Mouse (Mus musculus) liver, embryonic 11.5 days (tissue): ENCODE data around the gene Tmem94. TPM values are rescaled to one million over a fixed set of nuclear protein-coding genes. Genes with fewer than 3 reads are reported as not detected.
"Not testable (repeated sequence)": the region's sequence is repeated elsewhere in the genome, so short reads cannot be mapped to it uniquely, and the experiment has no call there.

ENCODE experiments used
- ATAC-seq: fragments of 200-750 bp; cut with Nextera tagmentation; replicated peaks from 2 replicates; pipeline ENCODE4 v1.8.0; 2017; ENCODE audit warnings: moderate number of reproducible peaks, mild to moderate bottlenecking, moderate TSS enrichment, moderate library complexity; ENCODE audit not compliant: low FRiP score
- DNase-seq: peaks from one replicate; pipeline ENCODE4 v3.0.0-alpha.2; 2017; ENCODE audit warnings: low spot score
- H3K27ac ChIP-seq: fragments of 300-500 bp; sonication (generic); 2 replicates; pipeline ENCODE4 v1.5.1; 2014; ENCODE audit warnings: mild to moderate bottlenecking, low read depth, low read length, control low read depth
- H3K27me3 ChIP-seq: fragments of 300-500 bp; sonication (generic); replicated peaks from 2 replicates; pipeline ENCODE4 v1.6.1; 2014; ENCODE audit warnings: low read length, mixed read lengths; ENCODE audit not compliant: control insufficient read depth, insufficient read depth
- H3K36me3 ChIP-seq: fragments of 300-500 bp; sonication (generic); 2 replicates; pipeline ENCODE4 v1.6.1; 2014; ENCODE audit warnings: mild to moderate bottlenecking, low read length, moderate library complexity, mixed read lengths; ENCODE audit not compliant: control insufficient read depth, insufficient read depth
- H3K4me1 ChIP-seq: fragments of 300-500 bp; sonication (generic); replicated peaks from 2 replicates; pipeline ENCODE4 v1.6.1; 2014; ENCODE audit warnings: low read length, mixed read lengths; ENCODE audit not compliant: control insufficient read depth, insufficient read depth
- H3K4me2 ChIP-seq: fragments of 300-500 bp; sonication (generic); 2 replicates; pipeline ENCODE4 v1.6.1; 2014; ENCODE audit warnings: mild to moderate bottlenecking, control low read depth, moderate library complexity
- H3K4me3 ChIP-seq: fragments of 300-500 bp; sonication (generic); 2 replicates; pipeline ENCODE4 v1.5.1; 2014; ENCODE audit warnings: low read depth, low read length, control low read depth
- H3K9ac ChIP-seq: fragments of 300-500 bp; sonication (generic); 2 replicates; pipeline ENCODE4 v1.6.1; 2014; ENCODE audit warnings: low read depth, low read length, control low read depth
- H3K9me3 ChIP-seq: fragments of 300-500 bp; sonication (generic); 2 replicates; pipeline ENCODE4 v1.6.1; 2016; ENCODE audit warnings: low read length, inconsistent platforms, mixed read lengths; ENCODE audit not compliant: control insufficient read depth
- WGBS: fragments of 180-500 bp; shearing (Covaris S2); extraction: QIAGEN DNeasy Blood & Tissue Kit; methylation state at CpG from one replicate; pipeline ENCODE4 v1.1.7; 2014; 5-methylcytosine and 5-hydroxymethylcytosine counted together
- polyA plus RNA-seq: library from polyadenylated mRNA; unstranded; fragments of >200 nt; fragmentation: Nextera tagmentation; extraction: Ambion mirVana; gene quantifications from 2 replicates; pipeline ENCODE4 v1.2.1, GENCODE M21; 2014

Gene Tmem94
- polyA plus RNA-seq, 1 experiment from 2014 or later: 14.4 TPM

GRCm38 (mm10) chr11:115752653-115753052 lies 12.6 kb upstream of the Tmem94 start:
- WGBS: 82% methylated on average over 7 of the region's 7 CpGs
- DNase-seq (no peak), ATAC-seq (no peak)
- no peak overlapping the region for H3K4me3 ChIP-seq
- no peak overlapping the region for H3K4me2 ChIP-seq
- H3K4me1 ChIP-seq: no peaks in the 10 kb centered on the region
- H3K27me3 ChIP-seq: no peaks in the 10 kb centered on the region
- no peak overlapping the region for H3K9ac ChIP-seq
- H3K9me3 ChIP-seq: no peaks in the 10 kb centered on the region
- H3K36me3 ChIP-seq: no peaks in the 10 kb centered on the region
- H3K27ac ChIP-seq: no peak overlapping the region

- no peaks in the 10 kb centered on the region for H3K4me1 ChIP-seq
- no peak overlapping the region for H3K4me3 ChIP-seq
- DNase-seq (no peak), ATAC-seq (no peak)
- no peaks in the 10 kb centered on the region for H3K9me3 ChIP-seq
- H3K9ac ChIP-seq: no peak overlapping the region
- H3K4me2 ChIP-seq: no peak overlapping the region
- H3K27me3 ChIP-seq: no peaks in the 10 kb centered on the region
- no peaks in the 10 kb centered on the region for H3K36me3 ChIP-seq
- 73% methylated on average over 4 of the region's 4 CpGs for WGBS
- H3K27ac ChIP-seq: no peak overlapping the region
Measured at GRCm38 (mm10) chr11:115753485-115753884, 11.7 kb upstream of the Tmem94 start.

- H3K27me3 ChIP-seq, H3K9me3 ChIP-seq, H3K4me1 ChIP-seq, H3K27ac ChIP-seq, H3K4me2 ChIP-seq, ATAC-seq, H3K4me3 ChIP-seq, H3K9ac ChIP-seq, DNase-seq, H3K36me3 ChIP-seq: not testable (repeated sequence)
- WGBS: 91% methylated on average over 7 of the region's 7 CpGs
Measured at GRCm38 (mm10) chr11:115762176-115762575, 3.1 kb upstream of the Tmem94 start.

GRCm38 (mm10) chr11:115764698-115765097 lies 535 bp upstream of the Tmem94 start:
- H3K4me3 ChIP-seq: peak overlapping the region; percentile 78
- peaks cover 15% of the 10 kb centered on the region for H3K4me1 ChIP-seq
- H3K27me3 ChIP-seq: no peaks in the 10 kb centered on the region
- no peak for ATAC-seq
- H3K4me2 ChIP-seq: peak overlapping the region; percentile 59
- no peak for DNase-seq
- H3K9me3 ChIP-seq: no peaks in the 10 kb centered on the region
- WGBS: 23% methylated on average over 2 of the region's 2 CpGs
- H3K36me3 ChIP-seq: no peaks in the 10 kb centered on the region
- no peak overlapping the region for H3K27ac ChIP-seq
- H3K9ac ChIP-seq: peak overlapping the region; percentile 52; the same call in 1 of the 2 replicates

- ATAC-seq (peak; percentile 82), DNase-seq (no peak)
- Histone ChIP-seq H3K9me3 (no peaks in the 10 kb centered on the region), H3K4me3 (peak overlapping the region; percentile 78), H3K27me3 (no peaks in the 10 kb centered on the region), H3K4me1 (peaks cover 24% of the 10 kb centered on the region), H3K9ac (peak overlapping the region; percentile 95), H3K27ac (peak overlapping the region; percentile 82), H3K4me2 (peak overlapping the region; percentile 87), H3K36me3 (no peaks in the 10 kb centered on the region)
- under 1% methylated on average over 34 of the region's 34 CpGs for WGBS
Measured at GRCm38 (mm10) chr11:115765607-115766141, 441 bp downstream of the Tmem94 start.

- no peaks in the 10 kb centered on the region for H3K27me3 ChIP-seq
- WGBS: 50% methylated on average over 13 of the region's 13 CpGs
- H3K27ac ChIP-seq: peak overlapping the region; percentile 82; the same call in 1 of the 2 replicates
- peak overlapping the region; percentile 78 for H3K4me3 ChIP-seq
- peak overlapping the region; percentile 95 for H3K9ac ChIP-seq
- H3K36me3 ChIP-seq: no peaks in the 10 kb centered on the region
- no peaks in the 10 kb centered on the region for H3K9me3 ChIP-seq
- H3K4me2 ChIP-seq: peak overlapping the region; percentile 87
- DNase-seq: no peak
- peaks cover 28% of the 10 kb centered on the region for H3K4me1 ChIP-seq
- ATAC-seq: no peak
Measured at GRCm38 (mm10) chr11:115766356-115766943, 1.2 kb downstream of the Tmem94 start.

GRCm38 (mm10) chr11:115766981-115767380 lies 1.7 kb downstream of the Tmem94 start:
- no peak overlapping the region for H3K27ac ChIP-seq
- DNase-seq (no peak), ATAC-seq (no peak)
- H3K9ac ChIP-seq: no peak overlapping the region
- H3K4me3 ChIP-seq: no peak overlapping the region
- WGBS: 87% methylated on average over 8 of the region's 8 CpGs
- no peaks in the 10 kb centered on the region for H3K27me3 ChIP-seq
- H3K4me2 ChIP-seq: peak overlapping the region; percentile 87
- peaks cover 28% of the 10 kb centered on the region for H3K4me1 ChIP-seq
- no peaks in the 10 kb centered on the region for H3K36me3 ChIP-seq
- no peaks in the 10 kb centered on the region for H3K9me3 ChIP-seq

- H3K36me3 ChIP-seq: no peaks in the 10 kb centered on the region
- H3K9me3 ChIP-seq: no peaks in the 10 kb centered on the region
- no peak overlapping the region for H3K9ac ChIP-seq
- no peak for DNase-seq
- H3K4me3 ChIP-seq: no peak overlapping the region
- peaks cover 30% of the 10 kb centered on the region for H3K4me1 ChIP-seq
- no peaks in the 10 kb centered on the region for H3K27me3 ChIP-seq
- ATAC-seq: no peak
- no peak overlapping the region for H3K27ac ChIP-seq
- no peak overlapping the region for H3K4me2 ChIP-seq
- WGBS: 88% methylated on average over 3 of the region's 3 CpGs
Measured at GRCm38 (mm10) chr11:115768896-115769295, 3.7 kb downstream of the Tmem94 start.

- Histone ChIP-seq H3K27me3 (no peaks in the 10 kb centered on the region), H3K4me3 (no peak overlapping the region), H3K4me1 (peaks cover 47% of the 10 kb centered on the region), H3K27ac (no peak overlapping the region), H3K9ac (no peak overlapping the region), H3K9me3 (no peaks in the 10 kb centered on the region), H3K4me2 (no peak overlapping the region), H3K36me3 (peaks cover 2% of the 10 kb centered on the region; the same call in 1 of the 2 replicates)
- no peak for ATAC-seq
- no peak for DNase-seq
- 59% methylated on average over 4 of the region's 4 CpGs for WGBS
Measured at GRCm38 (mm10) chr11:115774653-115775052, 9.4 kb downstream of the Tmem94 start.
